Mouse (Mus musculus) embryonic facial prominence, embryonic 10.5 days (tissue): ENCODE measurements around the gene Rbm39. TPM values are rescaled to one million over a fixed set of nuclear protein-coding genes. Genes with fewer than 3 reads are reported as not detected.
"Not testable (repeated sequence)": the region's sequence is repeated elsewhere in the genome, so short reads cannot be mapped to it uniquely, and the experiment has no call there.

ENCODE experiments used
- DNase-seq: peaks from one replicate; pipeline ENCODE4 v3.0.0-alpha.2; 2017; ENCODE audit warnings: low spot score
- H3K27ac ChIP-seq: fragments of 300-500 bp; sonication (generic); replicated peaks from 2 replicates; pipeline ENCODE4 v1.5.1; 2016; ENCODE audit warnings: mild to moderate bottlenecking
- H3K27me3 ChIP-seq: fragments of 300-500 bp; sonication (generic); replicated peaks from 2 replicates; pipeline ENCODE4 v1.6.1; 2016; ENCODE audit warnings: low read depth, mild to moderate bottlenecking; ENCODE audit not compliant: poor library complexity, severe bottlenecking
- H3K36me3 ChIP-seq: fragments of 300-500 bp; sonication (generic); replicated peaks from 2 replicates; pipeline ENCODE4 v1.6.1; 2016; ENCODE audit warnings: mild to moderate bottlenecking, moderate library complexity
- H3K4me1 ChIP-seq: fragments of 300-500 bp; sonication (generic); 2 replicates; pipeline ENCODE4 v1.6.1; 2016
- H3K4me3 ChIP-seq: fragments of 300-500 bp; sonication (generic); 2 replicates; pipeline ENCODE4 v1.5.1; 2016; ENCODE audit warnings: mild to moderate bottlenecking, moderate library complexity
- H3K9me3 ChIP-seq: fragments of 300-500 bp; sonication (generic); 2 replicates; pipeline ENCODE4 v1.6.1; 2016; ENCODE audit warnings: mild to moderate bottlenecking
- WGBS: fragments of 180-500 bp; shearing (Covaris S2); methylation state at CpG from one replicate; pipeline ENCODE4 v1.1.7; 2016; 5-methylcytosine and 5-hydroxymethylcytosine counted together
- polyA plus RNA-seq: library from polyadenylated mRNA; unstranded; fragments of >200 nt; fragmentation: Nextera tagmentation; extraction: Ambion mirVana; gene quantifications from 2 replicates; pipeline ENCODE4 v1.2.1, GENCODE M21; 2016

Gene Rbm39
- polyA plus RNA-seq, 1 experiment from 2014 or later = 577 TPM

- H3K4me1 ChIP-seq = peaks cover 34% of the 10 kb centered on the region
- H3K4me3 ChIP-seq = no peak overlapping the region
- peak overlapping the region; percentile 40; the same call in 1 of the 2 replicates for H3K27ac ChIP-seq
- H3K36me3 ChIP-seq = peaks cover 12% of the 10 kb centered on the region; the same call in 1 of the 2 replicates
- DNase-seq = no peak
- H3K27me3 ChIP-seq = no peaks in the 10 kb centered on the region
- no peaks in the 10 kb centered on the region for H3K9me3 ChIP-seq
Observed at GRCm38 (mm10) chr2:156194571-156194970, 14.5 kb upstream of the Rbm39 start.

GRCm38 (mm10) chr2:156193066-156193862, 13.2 kb upstream of the Rbm39 start:
- Histone ChIP-seq H3K36me3 (0 out of 2 replicates have a peak, but pooled peaks cover under 1% of the 10 kb centered on the region), H3K4me3 (no peak overlapping the region), H3K27me3 (no peaks in the 10 kb centered on the region), H3K9me3 (no peaks in the 10 kb centered on the region), H3K27ac (no peak overlapping the region), H3K4me1 (peaks cover 24% of the 10 kb centered on the region)
- 66% methylated on average over 3 of the region's 3 CpGs for WGBS
- DNase-seq = no peak

GRCm38 (mm10) chr2:156192068-156192467, 12.0 kb upstream of the Rbm39 start:
- no peak for DNase-seq
- H3K9me3 ChIP-seq = no peaks in the 10 kb centered on the region
- 80% methylated on average over 2 of the region's 2 CpGs for WGBS
- no peak overlapping the region for H3K27ac ChIP-seq
- peaks cover 13% of the 10 kb centered on the region for H3K4me1 ChIP-seq
- H3K36me3 ChIP-seq = no peaks in the 10 kb centered on the region
- no peaks in the 10 kb centered on the region for H3K27me3 ChIP-seq
- no peak overlapping the region for H3K4me3 ChIP-seq

GRCm38 (mm10) chr2:156191540-156191939, 11.5 kb upstream of the Rbm39 start:
- WGBS = 89% methylated on average over 2 of the region's 2 CpGs
- no peaks in the 10 kb centered on the region for H3K36me3 ChIP-seq

GRCm38 (mm10) chr2:156190004-156190896, 10.2 kb upstream of the Rbm39 start:
- no peaks in the 10 kb centered on the region for H3K36me3 ChIP-seq
- DNase-seq = no peak
- no peak overlapping the region for H3K4me3 ChIP-seq
- no peak overlapping the region for H3K27ac ChIP-seq
- 88% methylated on average over 14 of the region's 14 CpGs for WGBS
- 0 out of 2 replicates have a peak, but pooled peaks cover 2% of the 10 kb centered on the region for H3K4me1 ChIP-seq
- no peaks in the 10 kb centered on the region for H3K27me3 ChIP-seq
- no peaks in the 10 kb centered on the region for H3K9me3 ChIP-seq

More at GRCm38 (mm10) chr2:156191540-156191939, 11.5 kb upstream of the Rbm39 start:
- no peaks in the 10 kb centered on the region for H3K9me3 ChIP-seq
- DNase-seq = no peak
- H3K4me3 ChIP-seq = no peak overlapping the region
- H3K27ac ChIP-seq = no peak overlapping the region
- H3K4me1 ChIP-seq = peaks cover 10% of the 10 kb centered on the region
- H3K27me3 ChIP-seq = no peaks in the 10 kb centered on the region

- DNase-seq, H3K4me3 ChIP-seq, H3K27ac ChIP-seq, H3K36me3 ChIP-seq, H3K27me3 ChIP-seq, H3K4me1 ChIP-seq, H3K9me3 ChIP-seq: not testable (repeated sequence)
- WGBS = 82% methylated on average over 7 of the region's 7 CpGs
Observed at GRCm38 (mm10) chr2:156189241-156189640, 9.2 kb upstream of the Rbm39 start.

- no peak for DNase-seq
Observed at GRCm38 (mm10) chr2:156181592-156181991, 1.6 kb upstream of the Rbm39 start.

GRCm38 (mm10) chr2:156180824-156181590, 969 bp upstream of the Rbm39 start:
- peak overlapping the region; percentile 99 for H3K27ac ChIP-seq
- H3K4me1 ChIP-seq = peaks cover 27% of the 10 kb centered on the region
- H3K9me3 ChIP-seq = no peaks in the 10 kb centered on the region
- peak overlapping the region; percentile 78 for H3K4me3 ChIP-seq
- H3K36me3 ChIP-seq = peaks cover 31% of the 10 kb centered on the region
- no peaks in the 10 kb centered on the region for H3K27me3 ChIP-seq
- no peak for DNase-seq
- WGBS = 19% methylated on average over 8 of the region's 8 CpGs

More at GRCm38 (mm10) chr2:156181592-156181991, 1.6 kb upstream of the Rbm39 start:
- Histone ChIP-seq H3K4me3 (no peak overlapping the region), H3K27me3 (no peaks in the 10 kb centered on the region), H3K36me3 (peaks cover 25% of the 10 kb centered on the region), H3K9me3 (no peaks in the 10 kb centered on the region), H3K4me1 (peaks cover 24% of the 10 kb centered on the region), H3K27ac (no peak overlapping the region)
- 61% methylated on average over 2 of the region's 2 CpGs for WGBS

GRCm38 (mm10) chr2:156179796-156180093, 293 bp downstream of the Rbm39 start:
- peak overlapping the region; percentile 78 for H3K4me3 ChIP-seq
- H3K27me3 ChIP-seq = no peaks in the 10 kb centered on the region
- H3K27ac ChIP-seq = peak overlapping the region; percentile 99
- H3K9me3 ChIP-seq = no peaks in the 10 kb centered on the region
- under 1% methylated on average over 41 of the region's 41 CpGs for WGBS
- H3K4me1 ChIP-seq = peaks cover 27% of the 10 kb centered on the region
- peaks cover 43% of the 10 kb centered on the region for H3K36me3 ChIP-seq
- DNase-seq = no peak

- no peaks in the 10 kb centered on the region for H3K27me3 ChIP-seq
- H3K9me3 ChIP-seq = no peaks in the 10 kb centered on the region
- peaks cover 48% of the 10 kb centered on the region for H3K36me3 ChIP-seq
- peak overlapping the region; percentile 78 for H3K4me3 ChIP-seq
- peak overlapping the region; percentile 99 for H3K27ac ChIP-seq
- H3K4me1 ChIP-seq = peaks cover 27% of the 10 kb centered on the region
- WGBS = 2% methylated on average over 47 of the region's 47 CpGs
- DNase-seq = peak; percentile 85
Observed at GRCm38 (mm10) chr2:156179046-156179795, 817 bp downstream of the Rbm39 start.

- WGBS = 85% methylated on average over 7 of the region's 7 CpGs
- no peaks in the 10 kb centered on the region for H3K27me3 ChIP-seq
- peaks cover 64% of the 10 kb centered on the region for H3K36me3 ChIP-seq
- no peak for DNase-seq
- peaks cover 27% of the 10 kb centered on the region for H3K4me1 ChIP-seq
- H3K27ac ChIP-seq = no peak overlapping the region
- H3K4me3 ChIP-seq = peak overlapping the region; percentile 78
- H3K9me3 ChIP-seq = no peaks in the 10 kb centered on the region
Observed at GRCm38 (mm10) chr2:156177651-156178050, 2.4 kb downstream of the Rbm39 start.
